Mouse (Mus musculus): ENCODE measurements around the gene Gm21746. TPM values are rescaled to one million over a fixed set of nuclear protein-coding genes. Genes with fewer than 3 reads are reported as not detected.

Gm21746 gene
- not detected for total RNA-seq (2023)

DNA sequence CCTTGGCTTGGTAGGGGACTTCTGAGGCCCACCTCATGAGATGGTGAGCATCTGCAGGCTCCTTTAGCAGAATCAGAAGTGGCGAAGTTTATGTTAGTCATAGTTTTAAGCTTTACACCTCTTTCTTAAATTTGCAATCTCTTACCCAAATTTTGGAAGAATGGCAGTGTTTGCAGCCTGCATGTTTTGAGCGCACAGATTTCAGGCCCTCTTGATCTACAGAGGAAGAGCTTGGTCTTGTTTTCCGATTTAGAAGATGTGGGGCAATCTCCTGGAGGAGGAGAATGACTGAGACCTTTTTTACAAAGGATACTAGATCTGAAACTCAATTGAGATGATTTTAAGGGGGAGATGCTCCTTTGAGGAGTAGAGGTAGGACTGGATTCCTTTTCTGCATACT lies at the start of gene Gm21746:
TSS of gene Gm21746 (minus strand) at position 101 of the 400 bp plus-strand sequence.

DNA sequence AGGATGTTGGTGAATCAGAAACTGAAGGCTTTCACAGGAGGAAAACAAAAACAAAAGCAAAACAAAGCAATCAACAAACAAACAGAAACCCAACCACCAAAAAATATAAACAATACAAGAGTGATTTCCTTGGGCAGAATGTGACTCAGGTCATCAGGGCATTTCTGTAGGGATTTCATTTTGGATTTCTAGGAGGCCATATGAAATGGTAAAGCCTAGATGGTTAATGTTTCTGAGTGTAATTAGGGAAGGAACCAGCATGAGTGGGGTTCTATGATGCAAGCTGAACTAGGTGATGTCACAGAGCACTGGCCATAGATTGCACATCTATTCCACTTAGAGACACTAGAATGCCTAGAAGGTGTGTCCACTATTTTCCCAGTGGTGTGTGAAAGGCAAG lies 29.0 kb upstream of the Gm21746 start, which contains the start of gene Gm20873:
TSS of gene Gm20873 (plus strand) at position 301 of the 400 bp plus-strand sequence.

Other genes starting within 250 kb of the Gm21746 start
- not detected for gene Gm20873, start 29.1 kb upstream of the Gm21746 start, total RNA-seq (2023)

Measured in CD4-positive naive resting alpha-beta T cell, adult 76 days (primary cell).